Mouse (Mus musculus) embryo, embryonic 10 days (tissue): ENCODE results near the gene Copg1.

Source experiments
- DNase-seq: peaks from one replicate; pipeline ENCODE4 v3.0.0-alpha.2; 2015; ENCODE audit warnings: low spot score

Copg1 gene

GRCm38 (mm10) chr6:87887594-87888233, at the start of gene Copg1:
TSS of gene Copg1 (plus strand) at chr6:87887814.
- peak; percentile 100 for DNase-seq

GRCm38 (mm10) chr6:87838551-87839197, 48.9 kb upstream of the Copg1 start, which contains the start of gene Isy1:
TSS of gene Isy1 (minus strand) at chr6:87838798.
- DNase-seq, result peak; percentile 98

GRCm38 (mm10) chr6:87839797-87840341, 47.7 kb upstream of the Copg1 start:
- DNase-seq, result no peak

- DNase-seq, result no peak
Measured at GRCm38 (mm10) chr6:87841635-87842034, 46.0 kb upstream of the Copg1 start.

GRCm38 (mm10) chr6:87842254-87842653, 45.4 kb upstream of the Copg1 start:
- peak; percentile 42 for DNase-seq

- DNase-seq, result no peak
Measured at GRCm38 (mm10) chr6:87845031-87845695, 42.5 kb upstream of the Copg1 start.

- no peak for DNase-seq
Measured at GRCm38 (mm10) chr6:87846813-87847212, 40.8 kb upstream of the Copg1 start.

GRCm38 (mm10) chr6:87849780-87850154, 37.8 kb upstream of the Copg1 start:
- DNase-seq, result peak; percentile 63

GRCm38 (mm10) chr6:87850155-87850899, 37.3 kb upstream of the Copg1 start:
- peak; percentile 53 for DNase-seq

- peak; percentile 98 for DNase-seq
Measured at GRCm38 (mm10) chr6:87850900-87851614, 36.6 kb upstream of the Copg1 start, which contains the start of gene Cnbp. TSS of gene Cnbp (minus strand) at chr6:87851106.

GRCm38 (mm10) chr6:87851871-87852270, 35.7 kb upstream of the Copg1 start:
- DNase-seq, result no peak

- no peak for DNase-seq
Measured at GRCm38 (mm10) chr6:87853446-87853845, 34.2 kb upstream of the Copg1 start.

- no peak for DNase-seq
Measured at GRCm38 (mm10) chr6:87857071-87857470, 30.5 kb upstream of the Copg1 start.

GRCm38 (mm10) chr6:87866211-87866610, 21.4 kb upstream of the Copg1 start:
- no peak for DNase-seq

GRCm38 (mm10) chr6:87867256-87867655, 20.4 kb upstream of the Copg1 start:
- no peak for DNase-seq

- no peak for DNase-seq
Measured at GRCm38 (mm10) chr6:87868871-87869506, 18.6 kb upstream of the Copg1 start.

- no peak for DNase-seq
Measured at GRCm38 (mm10) chr6:87870440-87870839, 17.2 kb upstream of the Copg1 start.

GRCm38 (mm10) chr6:87871240-87871639, 16.4 kb upstream of the Copg1 start:
- no peak for DNase-seq

GRCm38 (mm10) chr6:87873104-87873503, 14.5 kb upstream of the Copg1 start:
- DNase-seq, result no peak

- no peak for DNase-seq
Measured at GRCm38 (mm10) chr6:87873963-87874362, 13.7 kb upstream of the Copg1 start.

GRCm38 (mm10) chr6:87875083-87875482, 12.5 kb upstream of the Copg1 start:
- DNase-seq, result no peak
